Mouse (Mus musculus) thymus, postnatal 4 days (tissue): Measurements from ENCODE around the gene Lsg1.

Experiments
- DNase-seq: peaks from one replicate; pipeline ENCODE4 v3.0.0; 2021

The Lsg1 gene

DNA sequence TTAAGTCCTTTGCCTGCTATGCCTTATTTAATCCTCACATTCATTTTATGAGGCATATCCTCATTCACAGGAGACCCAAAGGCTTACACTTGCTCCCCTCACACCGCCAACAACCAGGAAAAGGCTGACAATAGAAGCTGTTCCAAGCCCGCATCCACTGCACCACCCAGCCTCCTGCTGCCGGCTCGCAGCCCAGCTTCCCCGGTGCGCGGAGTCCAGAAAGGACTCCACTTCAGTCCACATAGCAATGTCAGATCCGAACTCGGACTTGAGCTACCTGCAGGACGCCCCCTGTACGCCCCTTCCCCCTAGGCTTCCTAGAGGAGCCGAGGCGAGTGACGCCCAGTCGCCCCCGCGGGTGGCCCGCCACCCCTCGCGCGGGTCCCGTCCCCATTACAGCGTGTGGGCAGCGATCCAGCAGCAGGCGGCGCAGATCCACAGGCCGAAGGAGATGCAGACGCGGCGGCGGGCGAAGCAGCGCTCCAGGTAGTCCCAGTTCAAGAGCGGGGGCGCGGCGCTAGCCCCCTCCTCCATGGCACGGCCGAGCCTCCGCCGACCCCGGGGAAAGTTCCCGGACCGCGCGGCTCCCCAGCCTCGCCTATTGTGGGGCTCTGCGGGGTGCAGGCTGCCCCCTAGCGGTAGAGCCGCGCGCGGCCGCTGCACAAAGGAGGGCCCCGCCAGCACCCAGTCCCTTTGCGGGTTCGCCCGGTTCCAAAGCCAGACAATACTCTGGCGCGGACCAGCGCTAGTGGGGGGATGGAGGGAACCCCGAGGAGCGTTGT lies 37.2 kb downstream of the Lsg1 start:
- DNase-seq = peak; percentile 89

DNA sequence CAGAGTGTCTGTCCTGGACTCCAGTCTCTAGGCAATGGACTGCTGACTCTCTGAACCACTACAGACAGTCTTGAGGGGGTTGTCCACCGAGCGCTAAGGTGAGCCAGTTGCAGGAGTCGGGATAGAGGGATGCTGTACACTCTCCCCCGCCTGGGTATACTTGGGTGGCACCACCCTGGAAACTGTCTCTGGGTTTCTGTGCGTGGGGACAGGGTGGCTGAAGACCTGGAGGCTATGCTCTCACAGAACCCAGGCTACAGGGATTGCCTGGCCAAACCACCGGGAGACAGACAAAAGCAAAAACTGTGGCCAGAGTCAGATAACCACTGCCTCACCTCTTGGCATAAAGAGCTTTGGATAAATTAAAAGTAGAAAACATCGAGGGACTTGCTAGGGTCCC lies 37.9 kb downstream of the Lsg1 start:
- DNase-seq = no peak

DNA sequence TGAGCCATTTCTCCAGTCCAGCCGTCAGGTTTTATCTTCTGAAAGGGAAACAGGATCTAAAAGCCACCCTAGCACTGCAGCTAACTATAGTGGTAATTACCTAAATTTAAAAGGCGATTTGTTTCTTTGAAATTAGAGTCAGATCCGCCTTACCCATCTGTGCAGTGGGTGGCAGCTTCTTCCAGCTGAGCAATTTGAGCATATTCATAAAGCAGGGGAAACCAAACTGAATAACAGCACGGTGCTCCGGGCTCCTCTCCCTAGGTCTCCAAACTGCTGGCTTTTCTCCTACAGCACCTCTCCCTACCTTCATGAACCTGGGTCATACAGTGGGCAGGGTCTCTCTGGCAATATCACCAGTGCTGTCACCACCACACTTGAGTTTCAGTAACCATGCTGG lies 39.1 kb downstream of the Lsg1 start:
- DNase-seq = no peak

DNA sequence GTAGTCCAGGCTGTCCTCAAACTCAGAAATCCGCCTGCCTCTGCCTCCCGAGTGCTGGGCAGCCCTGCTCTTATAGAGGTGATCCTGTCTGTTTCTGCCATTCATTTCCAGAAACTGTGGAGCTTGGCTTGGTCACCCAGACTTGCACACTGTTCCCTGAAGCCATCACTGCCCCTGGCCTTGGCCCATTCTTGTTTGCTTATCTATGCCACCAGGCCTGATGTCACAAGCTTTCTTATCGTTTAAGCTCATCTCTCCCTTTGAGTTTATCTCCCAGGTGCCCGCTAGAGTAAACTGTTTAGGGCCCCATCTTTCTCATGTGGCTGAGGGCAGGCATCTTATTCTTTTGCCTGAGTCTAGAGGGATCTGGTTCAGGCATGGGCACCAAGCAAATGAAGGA lies 42.7 kb downstream of the Lsg1 start:
- no peak for DNase-seq

DNA sequence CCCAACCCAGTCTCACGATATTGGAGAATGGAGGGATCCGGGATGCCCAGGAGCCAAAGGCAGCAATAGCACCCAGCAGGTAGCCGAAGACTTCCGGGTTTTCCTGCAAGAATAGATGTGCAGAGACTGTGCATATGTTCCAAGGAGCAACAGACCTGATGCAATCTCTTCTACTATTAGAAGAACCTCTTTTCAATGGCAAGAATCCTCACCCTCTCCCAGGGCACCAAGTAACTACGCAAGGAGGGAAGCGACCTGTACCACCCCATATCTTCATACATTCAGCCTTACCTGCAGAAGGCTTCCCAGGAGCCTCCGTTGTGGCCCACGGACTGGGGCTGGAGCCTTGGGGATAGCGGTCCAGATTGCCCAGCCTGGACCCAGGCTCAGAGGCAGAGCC lies 44.0 kb downstream of the Lsg1 start:
- DNase-seq = no peak

DNA sequence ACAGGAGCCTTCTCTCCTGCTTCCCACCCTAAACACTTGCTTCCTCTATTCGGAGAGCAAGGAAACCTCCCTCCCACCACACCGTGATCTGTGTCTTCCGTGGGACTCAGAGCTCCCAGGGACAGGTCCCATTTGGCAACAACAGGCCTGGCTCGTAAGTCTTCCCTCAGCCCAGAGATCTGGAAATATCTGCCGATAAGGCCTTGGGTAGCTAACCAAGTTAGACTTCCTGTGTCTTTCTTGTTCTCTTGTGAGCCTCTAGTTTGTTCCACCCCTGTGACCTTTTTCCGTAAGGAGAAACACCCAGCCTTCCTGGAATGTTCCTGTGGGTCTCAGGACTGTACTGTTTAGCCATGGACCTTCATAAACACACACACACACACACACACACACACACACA lies 44.6 kb downstream of the Lsg1 start:
- no peak for DNase-seq

DNA sequence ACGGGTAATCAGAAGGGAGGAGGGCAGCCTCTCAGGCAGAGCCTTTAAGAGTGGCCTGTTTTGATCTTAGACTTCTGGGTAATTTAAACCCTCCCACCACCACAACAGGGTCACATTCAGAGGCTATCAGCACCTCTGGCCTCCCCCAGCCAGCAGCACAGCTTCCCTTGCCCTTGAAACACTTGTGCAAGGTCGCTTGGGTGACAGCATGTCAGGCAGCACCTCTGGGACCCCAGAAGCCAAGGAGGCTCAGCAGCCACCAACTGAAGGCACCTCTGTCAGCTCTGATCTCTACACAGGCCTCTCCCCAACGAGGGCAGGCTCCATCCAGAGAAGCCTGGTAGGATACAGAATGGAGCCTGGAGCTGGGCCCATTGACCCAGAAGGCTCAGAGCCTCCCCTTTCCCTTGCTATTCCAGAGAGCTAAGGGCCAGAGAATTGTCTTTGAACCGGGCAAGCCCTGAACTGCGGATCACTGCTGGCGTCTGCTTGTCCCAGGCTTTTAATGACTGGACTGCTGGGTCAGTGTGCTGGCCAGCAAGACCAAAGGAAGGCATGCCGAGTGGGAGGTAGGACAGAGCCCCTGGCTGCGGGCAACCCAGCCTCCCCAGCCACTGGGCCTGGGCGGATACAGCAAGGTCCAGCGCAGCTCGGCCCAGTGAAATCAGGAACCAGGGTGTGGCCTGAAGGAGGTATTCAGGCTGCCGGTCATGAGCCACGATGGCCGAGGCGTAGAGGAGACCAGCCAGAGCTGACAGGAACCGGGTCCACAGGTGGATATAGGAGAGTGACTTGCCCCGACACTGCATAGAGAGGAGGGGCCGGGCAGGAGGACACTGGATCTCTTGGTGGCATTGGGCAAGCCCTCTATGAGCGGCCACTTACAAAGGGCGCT lies 47.0 kb downstream of the Lsg1 start:
- DNase-seq = no peak

DNA sequence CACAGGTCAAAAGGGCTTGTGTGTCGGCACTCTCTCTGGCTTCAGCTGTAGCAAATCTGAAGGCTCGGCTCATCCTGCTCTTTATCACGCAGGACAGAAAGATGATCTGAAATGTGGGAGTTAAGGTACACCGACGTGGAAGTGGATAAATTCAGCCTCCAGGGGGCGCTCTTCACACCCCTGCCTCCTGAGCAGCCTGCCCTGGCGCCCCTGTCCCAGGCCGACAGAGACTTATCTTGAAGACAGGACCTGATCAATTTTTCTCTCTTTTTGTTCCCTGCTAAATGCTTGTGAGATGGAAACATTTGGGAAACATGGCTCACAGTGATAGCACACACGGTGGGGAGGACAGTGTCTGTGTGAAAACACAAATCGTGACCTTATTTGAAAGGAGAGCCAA lies 48.0 kb downstream of the Lsg1 start:
- DNase-seq = peak; percentile 83

DNA sequence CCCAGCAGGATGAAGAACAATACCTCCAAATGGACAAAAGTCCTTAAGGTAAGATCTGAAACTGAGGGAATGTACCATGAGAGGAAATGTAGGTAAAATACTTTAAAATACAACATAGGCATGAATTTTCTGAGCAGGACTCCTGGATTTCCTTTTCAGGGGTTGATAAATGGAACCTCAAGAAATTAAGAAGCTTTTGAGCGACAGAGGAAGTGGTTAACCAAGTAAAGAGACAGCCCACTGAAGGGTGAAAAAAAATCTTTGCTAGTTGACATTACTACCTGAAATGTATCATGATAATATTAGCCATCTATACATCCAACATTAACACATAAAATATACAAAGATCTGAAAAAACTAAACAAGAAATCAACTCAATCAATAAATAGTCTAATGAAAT lies 52.3 kb downstream of the Lsg1 start:
- DNase-seq = no peak

DNA sequence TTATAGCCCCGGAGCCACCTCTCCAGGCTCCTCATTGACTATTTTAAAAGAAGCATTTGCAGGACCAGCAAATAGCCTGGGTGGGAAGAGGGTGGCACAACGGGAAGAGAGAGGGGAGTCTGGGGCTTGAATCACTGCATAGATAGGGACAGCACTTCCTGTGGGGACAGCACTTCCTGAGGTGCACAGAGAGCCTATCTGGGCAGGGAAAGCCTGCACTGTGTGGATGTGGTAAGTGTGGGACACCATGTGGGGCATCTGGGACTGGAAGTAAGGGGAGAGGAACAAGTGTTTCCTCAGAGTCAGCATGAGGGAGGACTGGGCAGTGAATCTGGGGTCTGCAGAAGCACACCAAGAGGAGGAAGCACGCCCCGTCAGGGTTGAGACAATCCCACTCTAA lies 53.8 kb downstream of the Lsg1 start:
- no peak for DNase-seq

DNA sequence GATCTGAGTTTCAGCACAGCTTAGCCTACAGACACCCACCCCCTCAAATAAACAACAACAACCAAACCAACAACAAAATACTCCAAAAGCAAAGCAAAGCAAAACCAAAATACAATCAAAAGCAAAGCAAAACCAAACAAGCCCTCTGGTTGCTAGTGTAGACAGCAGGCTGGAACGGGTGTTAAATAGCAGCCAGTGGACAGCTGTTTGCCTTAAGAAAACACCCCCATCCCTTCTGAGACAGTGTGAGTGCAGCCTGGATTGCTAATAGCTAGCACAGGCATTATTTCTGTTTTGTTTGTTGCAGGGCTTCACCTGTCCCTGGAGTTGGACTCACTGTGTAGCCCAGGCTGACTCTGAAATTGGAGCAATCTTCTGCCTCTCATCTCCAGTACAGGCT lies 54.5 kb downstream of the Lsg1 start:
- DNase-seq = no peak

DNA sequence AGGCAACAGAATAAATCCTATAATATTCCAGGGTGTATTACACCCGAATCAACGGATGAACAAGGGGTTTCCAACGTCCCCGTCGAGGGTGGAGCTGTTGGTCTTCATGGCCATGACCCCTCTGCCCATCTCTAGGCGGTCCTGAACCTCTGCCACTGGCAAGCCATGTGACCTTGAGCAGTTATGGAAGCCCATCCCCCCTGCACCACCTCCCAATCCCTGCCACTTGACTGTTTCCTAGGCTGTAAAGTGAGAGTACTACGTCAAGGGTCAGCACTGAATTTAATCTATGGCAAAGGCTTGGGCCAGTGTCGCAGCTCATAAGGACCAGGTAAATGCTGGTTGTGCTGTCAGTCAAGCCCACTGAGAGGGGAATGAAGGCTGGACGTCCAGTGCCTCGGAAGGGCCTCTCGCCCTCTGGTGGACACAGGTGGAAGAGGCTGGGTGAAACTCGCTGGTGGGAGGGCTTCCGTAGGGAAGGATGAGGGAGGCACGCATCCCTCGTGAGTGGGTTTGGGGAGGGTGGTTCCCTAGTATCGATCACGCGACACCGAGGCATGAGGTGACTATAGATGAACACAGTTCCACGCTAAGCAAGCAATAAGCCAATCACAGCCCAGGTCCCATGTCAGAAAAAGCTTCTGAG lies 55.5 kb downstream of the Lsg1 start:
- peak; percentile 66 for DNase-seq

DNA sequence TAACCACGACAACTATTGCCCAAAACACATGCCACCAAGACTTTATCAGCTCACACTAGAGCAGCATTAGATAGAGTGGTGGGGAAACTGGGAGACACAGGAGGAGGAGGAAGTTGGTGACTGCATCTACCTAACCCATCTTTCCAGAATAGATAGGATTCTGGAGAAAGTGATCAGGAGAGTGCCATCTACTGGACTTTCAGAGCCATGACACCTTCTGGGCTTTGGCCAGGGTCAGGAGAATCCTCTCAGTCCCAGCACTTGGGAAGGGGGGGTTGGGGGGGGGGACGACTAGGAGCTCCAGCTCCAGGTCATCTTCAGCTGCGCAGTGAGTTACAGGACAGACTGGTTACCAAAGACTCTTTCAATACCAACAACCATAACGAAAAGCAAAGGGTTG lies 56.6 kb downstream of the Lsg1 start:
- DNase-seq = no peak

DNA sequence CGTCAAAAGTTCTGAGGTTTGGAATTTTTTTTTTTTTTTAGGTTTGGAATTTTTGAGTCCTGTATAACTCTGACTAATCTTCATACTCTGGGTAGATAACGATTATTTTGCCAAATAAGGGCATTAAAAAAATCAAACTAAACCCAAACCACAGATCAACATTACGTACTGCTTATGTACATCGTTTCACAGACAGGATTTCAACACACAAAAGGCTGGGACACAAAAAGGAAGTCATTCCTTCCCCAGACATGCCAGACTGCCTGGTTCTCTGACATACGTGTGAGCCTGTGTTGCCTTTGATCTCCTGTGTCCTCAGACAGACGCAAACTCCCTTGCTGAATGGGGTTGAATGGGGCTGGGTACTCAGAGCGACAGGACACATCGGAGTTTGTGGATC lies 59.0 kb downstream of the Lsg1 start:
- DNase-seq = no peak

DNA sequence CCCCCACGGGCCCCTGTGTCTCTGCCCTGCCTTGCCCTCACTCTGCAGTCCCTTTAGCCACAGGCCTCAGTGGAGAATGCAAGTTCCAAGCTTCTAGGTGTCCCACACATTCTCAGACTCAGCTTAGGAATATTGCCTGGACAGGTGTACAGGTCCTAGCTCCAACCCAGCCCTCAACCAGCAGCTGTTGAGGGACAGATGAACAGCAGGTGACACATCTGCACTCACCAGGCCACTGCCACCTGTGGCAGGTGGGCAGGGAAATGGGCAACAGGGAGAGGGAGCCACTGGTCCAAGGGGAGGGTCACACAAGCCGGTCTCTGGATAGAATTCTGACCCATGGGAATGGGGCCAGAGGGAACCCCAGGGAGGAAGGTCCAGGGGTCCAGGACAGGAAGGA lies 59.5 kb downstream of the Lsg1 start:
- no peak for DNase-seq

DNA sequence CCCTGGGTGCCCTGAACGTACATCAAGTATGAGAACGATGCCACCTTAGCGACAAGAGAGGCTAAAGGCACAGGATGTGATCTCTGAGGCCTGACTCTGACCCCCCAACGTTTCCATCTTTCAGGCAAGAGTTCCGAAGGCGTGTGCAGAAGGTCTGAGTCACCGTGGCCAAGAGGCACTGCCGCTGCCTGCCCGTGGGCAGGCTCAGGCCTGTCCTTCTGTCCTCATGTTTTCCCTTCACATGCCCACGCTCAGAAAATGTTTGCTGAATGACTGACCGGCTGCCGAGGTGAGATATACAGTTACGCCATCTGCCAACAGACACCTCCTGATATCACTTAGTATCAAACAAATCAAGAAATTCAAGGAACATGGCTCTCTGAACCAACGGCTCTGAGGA lies 61.6 kb downstream of the Lsg1 start:
- no peak for DNase-seq

DNA sequence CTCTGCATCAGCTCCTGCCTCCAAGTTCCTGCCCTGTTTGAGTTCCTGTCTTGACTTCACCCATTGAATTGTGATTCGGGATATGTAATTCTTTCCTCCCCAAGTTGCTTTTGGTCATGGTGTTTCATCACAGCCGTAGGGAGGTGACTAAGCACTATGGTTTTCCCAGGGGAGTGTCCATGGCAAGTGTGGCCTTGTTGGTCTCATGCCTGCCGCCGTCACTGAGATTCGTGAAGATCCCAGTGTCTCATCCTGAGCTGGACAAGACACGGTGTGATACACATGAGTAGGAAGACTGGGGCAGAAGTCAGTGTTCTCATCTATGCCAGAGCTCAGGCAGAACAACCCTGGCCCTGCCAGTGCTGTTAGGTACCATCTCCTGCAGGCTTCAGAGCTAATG lies 62.9 kb downstream of the Lsg1 start:
- DNase-seq = no peak

DNA sequence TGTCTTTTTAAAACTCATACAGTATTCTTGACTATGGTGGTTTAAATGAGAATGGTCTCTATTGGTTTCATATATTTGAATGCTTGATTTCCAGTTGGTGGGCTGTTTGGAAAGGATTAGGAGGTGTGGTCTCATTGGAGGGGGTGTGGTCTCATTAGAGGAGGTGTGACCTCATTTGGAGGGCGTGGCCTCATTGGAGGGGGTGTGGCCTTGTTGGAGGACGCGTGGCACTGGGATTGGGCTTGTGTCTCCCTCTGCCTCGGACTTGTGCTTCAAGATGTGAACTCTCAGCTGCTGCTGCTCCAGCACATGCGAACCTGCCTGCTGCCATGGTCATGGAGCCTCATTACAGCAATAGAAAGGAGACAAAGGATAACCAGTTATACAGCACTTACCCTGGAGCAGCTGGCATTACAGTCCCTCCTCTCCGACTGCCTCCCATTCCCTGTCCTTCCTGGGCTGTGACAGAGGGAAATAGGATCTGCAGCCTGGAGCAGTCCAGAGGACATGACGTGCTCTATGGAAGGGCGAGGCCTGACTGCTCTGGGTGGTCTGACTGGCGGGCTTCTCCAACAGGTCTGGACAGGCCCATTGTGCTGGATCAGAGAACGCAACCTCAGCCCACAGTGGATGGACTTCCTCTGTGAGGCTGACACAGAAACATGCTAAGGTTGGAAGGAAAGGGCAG lies 65.0 kb downstream of the Lsg1 start:
- DNase-seq = no peak

DNA sequence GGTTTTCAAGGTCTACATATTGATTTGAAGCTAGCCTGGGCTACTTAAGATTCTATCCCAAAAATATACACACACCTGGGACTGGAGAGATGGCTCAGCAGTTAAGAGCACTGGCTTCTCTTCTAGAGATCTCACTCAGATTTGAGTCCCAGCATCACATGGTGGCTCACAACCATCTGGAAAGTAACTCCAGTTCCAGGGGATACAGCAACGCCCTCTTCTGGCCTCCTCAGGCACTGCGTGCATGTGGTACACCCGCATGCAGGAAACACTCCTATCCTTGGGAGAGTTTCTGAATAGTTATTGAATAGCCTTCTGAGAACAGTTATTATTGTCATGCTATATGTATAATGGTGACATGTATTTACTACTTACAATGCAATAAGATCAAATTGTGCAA lies 66.2 kb downstream of the Lsg1 start:
- peak; percentile 60 for DNase-seq

DNA sequence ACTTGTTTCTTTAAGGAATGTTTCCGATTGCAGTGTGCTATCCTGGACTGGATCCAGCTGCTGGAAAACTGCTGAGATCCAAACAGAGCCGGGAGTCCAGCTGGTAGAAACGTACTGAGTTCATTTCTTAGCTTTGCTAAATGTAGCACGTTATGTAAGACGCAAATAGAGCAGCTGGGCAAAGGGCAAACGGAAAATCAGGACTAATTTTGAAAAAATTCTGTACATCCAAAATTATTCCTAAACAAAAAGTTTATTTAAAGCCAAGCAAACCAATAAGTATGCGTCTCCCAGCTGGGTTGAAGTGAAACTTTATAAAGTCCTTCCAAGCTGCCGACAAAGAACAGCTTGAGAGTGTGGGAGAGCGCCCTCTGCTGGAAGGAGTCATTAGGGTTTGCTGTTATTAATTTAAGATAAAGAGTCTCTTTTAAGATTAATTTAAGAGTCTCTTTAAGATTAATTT lies 67.0 kb downstream of the Lsg1 start:
- peak; percentile 89 for DNase-seq

DNA sequence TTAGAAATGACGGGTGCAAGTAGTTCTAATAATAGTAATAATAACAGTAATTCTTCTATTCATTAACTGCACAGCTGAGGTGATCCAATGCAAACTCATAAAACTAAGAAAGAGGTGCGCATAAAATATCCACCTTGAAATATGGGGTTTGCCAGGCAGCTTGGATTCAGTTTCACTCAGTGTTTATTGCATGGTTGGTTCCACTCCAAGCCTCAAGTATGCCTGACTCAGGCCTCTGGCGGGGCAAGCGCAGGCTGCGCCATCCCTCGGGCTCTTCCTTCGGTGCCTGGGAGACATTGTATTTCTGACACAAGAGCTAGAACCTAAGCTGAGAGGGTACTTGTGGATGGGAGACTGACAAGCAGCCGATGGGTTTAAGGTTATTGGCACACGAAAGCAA lies 68.8 kb downstream of the Lsg1 start:
- DNase-seq = no peak

DNA sequence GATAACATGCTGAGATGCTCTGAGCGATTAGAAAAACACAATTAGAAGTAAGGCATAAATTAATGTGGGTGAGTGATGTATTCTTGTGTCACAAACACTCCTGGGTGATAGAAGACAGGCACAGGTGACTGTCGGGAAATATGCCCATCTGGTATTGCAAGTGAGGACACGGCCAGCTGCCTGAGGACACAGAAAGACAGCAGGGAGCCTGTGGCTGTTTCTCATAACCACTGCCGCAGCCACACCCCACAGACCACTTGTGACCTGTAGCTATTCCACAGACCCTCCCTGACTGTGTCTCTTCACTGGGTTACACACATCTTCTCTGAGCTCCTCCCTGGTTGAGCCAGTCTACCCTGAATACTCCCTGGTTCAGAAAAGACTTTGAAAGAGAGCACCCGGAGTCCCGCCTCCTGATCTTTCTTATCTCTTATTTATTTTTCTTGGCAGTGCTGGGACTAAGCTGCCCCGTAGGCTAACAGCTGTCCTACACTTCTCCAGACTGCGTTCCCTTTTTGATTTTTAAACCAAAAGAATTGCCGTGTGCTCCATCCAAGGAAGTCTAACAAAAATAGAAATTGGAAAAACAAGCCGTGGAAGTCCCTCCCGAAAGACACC lies 69.6 kb downstream of the Lsg1 start:
- DNase-seq = no peak

DNA sequence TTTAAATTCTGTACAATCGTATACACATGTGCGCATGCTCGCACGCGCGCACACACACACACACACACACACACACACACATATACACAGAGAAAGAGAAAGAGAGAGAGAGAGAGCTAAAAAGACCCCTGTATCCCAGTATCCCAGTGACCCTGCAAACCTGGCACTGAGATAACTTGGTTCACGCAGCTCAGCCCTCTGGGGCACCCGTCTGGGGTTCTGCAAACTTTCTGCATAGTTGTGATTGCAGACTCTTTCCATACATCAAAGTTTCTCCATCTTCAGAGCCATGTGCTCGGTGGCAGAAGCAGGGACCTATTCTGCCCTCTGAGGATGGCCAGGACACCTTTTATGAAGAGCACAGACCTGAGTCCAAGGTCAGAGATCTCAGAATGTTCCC lies 70.4 kb downstream of the Lsg1 start:
- no peak for DNase-seq
